Mouse (Mus musculus) hindbrain, embryonic 16.5 days (tissue): ENCODE data around the gene Acad9. TPM values are rescaled to one million over a fixed set of nuclear protein-coding genes. Genes with fewer than 3 reads are reported as not detected.
"Not testable (repeated sequence)": the region's sequence is repeated elsewhere in the genome, so short reads cannot be mapped to it uniquely, and the experiment has no call there.

Experiments
- ATAC-seq: fragments of 200-750 bp; cut with Nextera tagmentation; 2 replicates; pipeline ENCODE4 v1.8.0; 2017; ENCODE audit warnings: moderate TSS enrichment, moderate library complexity
- H3K27ac ChIP-seq: fragments of 300-500 bp; sonication (generic); 2 replicates; pipeline ENCODE4 v1.5.1; 2014; ENCODE audit warnings: low read depth, mild to moderate bottlenecking, control low read depth, low read length, moderate library complexity
- H3K27me3 ChIP-seq: fragments of 300-500 bp; sonication (generic); replicated peaks from 2 replicates; pipeline ENCODE4 v1.6.1; 2014; ENCODE audit warnings: low read length; ENCODE audit not compliant: control insufficient read depth, insufficient read depth
- H3K36me3 ChIP-seq: fragments of 300-500 bp; sonication (generic); 2 replicates; pipeline ENCODE4 v1.6.1; 2014; ENCODE audit warnings: mild to moderate bottlenecking, low read length, moderate library complexity, mixed read lengths; ENCODE audit not compliant: control insufficient read depth, insufficient read depth
- H3K4me1 ChIP-seq: fragments of 300-500 bp; sonication (generic); 2 replicates; pipeline ENCODE4 v1.6.1; 2014; ENCODE audit warnings: low read depth, low read length; ENCODE audit not compliant: control insufficient read depth, insufficient read depth
- H3K4me2 ChIP-seq: fragments of 300-500 bp; sonication (generic); 2 replicates; pipeline ENCODE4 v1.6.1; 2014; ENCODE audit warnings: mild to moderate bottlenecking, low read length, control low read depth, moderate library complexity
- H3K4me3 ChIP-seq: fragments of 300-500 bp; sonication (generic); 2 replicates; pipeline ENCODE4 v1.5.1; 2014; ENCODE audit warnings: mild to moderate bottlenecking, low read length, control low read depth, moderate library complexity
- H3K9ac ChIP-seq: fragments of 300-500 bp; sonication (generic); 2 replicates; pipeline ENCODE4 v1.6.1; 2014; ENCODE audit warnings: low read depth, mild to moderate bottlenecking, control low read depth, low read length, moderate library complexity
- H3K9me3 ChIP-seq: fragments of 300-500 bp; sonication (generic); 2 replicates; pipeline ENCODE4 v1.6.1; 2014; ENCODE audit warnings: mild to moderate bottlenecking, low read length, moderate library complexity; ENCODE audit not compliant: control insufficient read depth
- WGBS: fragments of 180-500 bp; shearing (Covaris S2); extraction: QIAGEN DNeasy Blood & Tissue Kit; methylation state at CpG from one replicate; pipeline ENCODE4 v1.1.7; 2014; 5-methylcytosine and 5-hydroxymethylcytosine counted together
- polyA plus RNA-seq: library from polyadenylated mRNA; unstranded; fragments of >200 nt; fragmentation: Nextera tagmentation; extraction: Ambion mirVana; gene quantifications from 2 replicates; pipeline ENCODE4 v1.2.1, GENCODE M21; 2015

The Acad9 gene
- polyA plus RNA-seq, 1 experiment from 2014 or later: 101 TPM

DNA sequence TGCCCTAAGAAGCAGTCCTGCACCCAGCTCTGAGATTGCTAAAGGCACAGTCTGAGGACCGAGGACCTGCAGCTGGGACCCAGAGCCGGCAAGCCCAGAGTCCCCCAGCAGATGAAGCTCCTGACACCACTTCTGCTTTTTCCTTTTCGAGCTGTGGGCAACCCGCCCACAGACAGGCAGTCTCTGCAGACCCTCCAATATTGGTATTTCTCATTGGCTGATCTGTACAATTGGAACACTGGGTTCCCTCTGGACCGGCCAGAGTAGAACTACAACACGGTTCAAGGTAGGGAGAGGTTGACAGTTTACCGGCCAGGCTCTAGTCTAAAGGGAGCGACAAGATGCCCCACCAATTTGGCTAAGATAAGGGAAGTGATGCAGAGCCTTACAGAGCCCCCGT lies 60.4 kb downstream of the Acad9 start:
- not testable (repeated sequence) for H3K9ac ChIP-seq, H3K9me3 ChIP-seq, H3K4me3 ChIP-seq, H3K27me3 ChIP-seq, H3K4me1 ChIP-seq, ATAC-seq, H3K4me2 ChIP-seq, H3K27ac ChIP-seq, H3K36me3 ChIP-seq
- WGBS: 95% methylated on average over 9 of the region's 9 CpGs

DNA sequence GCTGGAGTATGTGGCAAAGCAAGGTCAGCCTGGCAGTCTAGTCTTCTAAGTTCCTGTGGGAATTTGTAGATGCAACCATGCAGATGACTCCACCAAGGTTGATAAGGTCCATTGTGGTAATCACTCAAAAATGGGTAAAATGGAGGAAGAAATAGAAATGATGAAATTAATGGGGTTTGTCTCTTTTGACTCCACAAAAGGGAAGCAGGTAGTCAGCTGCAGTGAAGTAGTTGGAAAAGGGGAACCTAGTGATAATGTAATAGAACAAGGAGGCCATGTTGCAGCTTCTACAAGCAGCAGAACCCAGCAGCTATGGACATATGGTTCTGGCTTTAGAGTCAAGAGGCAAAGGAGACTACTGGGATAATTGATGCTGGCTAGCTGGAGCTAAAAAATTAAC lies 70.4 kb downstream of the Acad9 start:
- H3K36me3 ChIP-seq: no peaks in the 10 kb centered on the region
- ATAC-seq: no peak
- H3K27me3 ChIP-seq: no peaks in the 10 kb centered on the region
- no peak overlapping the region for H3K27ac ChIP-seq
- no peak overlapping the region for H3K4me2 ChIP-seq
- no peaks in the 10 kb centered on the region for H3K4me1 ChIP-seq
- H3K9ac ChIP-seq: no peak overlapping the region
- no peaks in the 10 kb centered on the region for H3K9me3 ChIP-seq
- no peak overlapping the region for H3K4me3 ChIP-seq

DNA sequence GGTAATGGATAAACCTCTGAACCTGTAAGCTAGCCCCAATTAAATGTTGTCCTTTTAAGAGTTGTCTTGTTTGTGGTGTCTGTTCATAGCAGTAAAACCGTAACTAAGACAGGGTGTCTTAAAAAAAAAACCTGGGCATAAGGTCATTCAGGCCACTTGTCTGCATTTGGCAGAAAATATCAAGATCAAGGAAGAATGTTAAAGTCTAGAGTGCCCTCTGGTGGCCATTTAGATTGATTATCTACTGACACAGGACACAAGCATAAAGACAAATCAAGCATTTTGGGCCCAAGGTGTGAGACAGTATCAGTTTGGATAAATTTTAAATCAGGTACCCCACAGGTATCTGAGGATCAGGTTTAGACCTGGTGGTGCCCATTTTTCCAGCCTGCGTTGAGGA lies 71.8 kb downstream of the Acad9 start:
- no peaks in the 10 kb centered on the region for H3K4me1 ChIP-seq
- no peak overlapping the region for H3K9ac ChIP-seq
- no peak for ATAC-seq
- H3K4me2 ChIP-seq: no peak overlapping the region
- 69% methylated on average over 2 of the region's 2 CpGs for WGBS
- no peak overlapping the region for H3K4me3 ChIP-seq
- no peaks in the 10 kb centered on the region for H3K27me3 ChIP-seq
- H3K36me3 ChIP-seq: no peaks in the 10 kb centered on the region
- H3K9me3 ChIP-seq: no peaks in the 10 kb centered on the region
- H3K27ac ChIP-seq: no peak overlapping the region

DNA sequence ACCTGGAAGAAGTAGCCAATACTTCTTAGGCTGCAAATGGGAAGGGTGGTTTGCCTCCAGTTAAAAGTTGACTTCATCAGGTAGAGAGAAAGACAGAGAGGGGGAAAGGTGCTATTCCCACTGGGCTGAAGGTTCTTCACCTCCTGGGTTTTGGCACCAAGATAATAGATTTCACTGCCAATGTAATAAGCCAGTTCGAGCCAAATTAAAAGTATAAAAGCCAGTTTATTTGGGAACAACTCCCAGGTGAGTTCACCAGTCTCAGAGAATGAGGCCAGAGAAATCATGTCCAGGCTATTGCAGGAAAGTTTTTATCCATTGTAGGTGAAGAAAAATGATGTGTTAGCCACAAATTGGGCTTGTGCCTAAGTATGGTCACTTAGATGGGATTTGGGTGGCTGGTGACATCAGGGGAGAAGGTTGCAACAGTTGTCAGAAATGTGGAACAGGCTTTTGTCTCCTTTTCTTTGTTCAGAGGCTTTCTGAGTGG lies 72.4 kb downstream of the Acad9 start:
- H3K4me1 ChIP-seq: no peaks in the 10 kb centered on the region
- H3K27me3 ChIP-seq: no peaks in the 10 kb centered on the region
- no peak overlapping the region for H3K27ac ChIP-seq
- H3K36me3 ChIP-seq: no peaks in the 10 kb centered on the region
- H3K4me3 ChIP-seq: no peak overlapping the region
- no peaks in the 10 kb centered on the region for H3K9me3 ChIP-seq
- 76% methylated on average over 1 of the region's 1 CpGs for WGBS
- no peak overlapping the region for H3K4me2 ChIP-seq
- no peak for ATAC-seq
- H3K9ac ChIP-seq: no peak overlapping the region

DNA sequence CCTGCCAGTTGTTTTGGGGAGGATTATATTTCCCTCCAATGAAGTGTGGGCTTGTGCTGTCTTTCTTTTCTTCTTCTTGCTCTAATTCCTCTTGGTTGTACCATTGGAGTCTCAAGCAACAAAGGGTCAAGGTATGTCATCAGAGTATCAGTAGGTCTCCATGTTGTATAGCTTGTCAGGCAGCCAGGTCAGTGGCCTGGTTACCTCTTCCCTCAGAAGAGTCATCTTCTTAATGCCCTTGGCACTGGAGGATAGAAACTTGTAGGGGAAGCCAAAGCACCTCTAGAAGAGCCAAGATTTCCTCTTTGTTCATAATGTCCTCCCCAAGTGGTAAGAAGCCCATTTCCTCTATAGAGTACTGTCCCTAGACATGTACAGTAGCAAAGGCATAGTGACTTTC lies 73.2 kb downstream of the Acad9 start:
- Histone ChIP-seq H3K4me1 (no peaks in the 10 kb centered on the region), H3K4me3 (no peak overlapping the region), H3K9me3 (no peaks in the 10 kb centered on the region)

More for the DNA sequence above, 73.2 kb downstream of the Acad9 start:
- Histone ChIP-seq H3K4me2 (no peak overlapping the region), H3K9ac (no peak overlapping the region), H3K27me3 (no peaks in the 10 kb centered on the region), H3K36me3 (no peaks in the 10 kb centered on the region), H3K27ac (no peak overlapping the region)
- ATAC-seq: no peak

Other genes with a start within 250 kb of the Acad9 start
- 88.7 and 97.4 TPM in 2 replicates for gene Dcun1d1, start 128.5 kb upstream of the Acad9 start, polyA plus RNA-seq
- 26.3 and 29.1 TPM in 2 replicates for gene Mccc1, start 65.3 kb upstream of the Acad9 start, polyA plus RNA-seq
- not detected in 2 replicates for gene Ccdc144b, start 12.4 kb upstream of the Acad9 start, polyA plus RNA-seq
- gene D3Ertd254e, start 85.0 kb downstream of the Acad9 start, polyA plus RNA-seq: 14.9 and 15.7 TPM in 2 replicates
- gene Qrfpr, start 156.3 kb downstream of the Acad9 start, polyA plus RNA-seq: 1.9 and 2.2 TPM in 2 replicates